Comparison of ENCODE assay signal across 12 mouse cellular contexts in genomic region chr12:24580996-24581683, GRCm38 (mm10). TPM values are rescaled to one million over a fixed set of nuclear protein-coding genes. Genes with fewer than 3 reads are reported as not detected.
DNase-seq lines count a peak whose midpoint lies in the region; ATAC-seq and TF ChIP-seq lines count a peak whose summit lies in the region.
"Had no signal": no experiment of that assay in that cellular context is flagged by ENCODE, and none has a peak within 500 bp of the region (broad histone marks: within the 10 kb centered on the region; RNA-seq: fewer than 3 reads in every experiment).

No protein-coding gene starts in this region.

- H3K9me3 ChIP-seq in erythroblast, embryonic 14.5 days (ENCODE audit: control insufficient read depth, low read length), result no peaks in the 10 kb centered on the region
- H3K9me3 ChIP-seq in liver, embryonic 13.5 days (replicated peaks), result no peaks in the 10 kb centered on the region
- H3K9me3 ChIP-seq: neural tube, embryonic 13.5 days had no signal

- no peaks in the 10 kb centered on the region for H3K27me3 ChIP-seq in erythroblast, embryonic 14.5 days (ENCODE audit: control insufficient read depth)
- no peaks in the 10 kb centered on the region for H3K27me3 ChIP-seq in liver, embryonic 13.5 days
- no peaks in the 10 kb centered on the region for H3K27me3 ChIP-seq in thymus, adult 2 months (ENCODE audit: control insufficient read depth, insufficient read depth, low read length)
- H3K27me3 ChIP-seq: neural tube, embryonic 13.5 days had no signal

- peaks cover 30% of the 10 kb centered on the region for H3K4me1 ChIP-seq in erythroblast, embryonic 14.5 days (ENCODE audit: control insufficient read depth)
- peaks cover 38% of the 10 kb centered on the region for H3K4me1 ChIP-seq in liver, embryonic 13.5 days (replicated peaks)
- no peaks in the 10 kb centered on the region for H3K4me1 ChIP-seq in thymus, adult 2 months (replicated peaks; ENCODE audit: control insufficient read depth, insufficient read depth, low read length)
- H3K4me1 ChIP-seq: neural tube, embryonic 13.5 days had no signal

- H3K4me2 ChIP-seq in liver, embryonic 13.5 days, result peak overlapping the region; percentile 50
- H3K4me2 ChIP-seq: neural tube, embryonic 13.5 days had no signal

- DNase-seq in right cerebral cortex, adult 2 months (ENCODE audit: low spot score in 2 of 2), result peak; percentile 46 to 57
- no peak for DNase-seq in right cerebral cortex, postnatal 36 days (ENCODE audit: low spot score in 2 of 2)
- DNase-seq in liver, embryonic 13.5 days, result peak; percentile 47
- DNase-seq in lung, postnatal 36 days, result no peak
- no peak for DNase-seq in thymus, adult 2 months
- DNase-seq: cerebellum, adult 11 months; heart, adult 2 months; kidney, postnatal 36 days had no signal

- no peak for TF ChIP-seq CTCF in thymus, adult 2 months (IDR thresholded peaks at IDR 0.05; ENCODE audit: borderline replicate concordance, control insufficient read depth, extremely low read depth, insufficient read depth, low read length, poor library complexity)

- peak overlapping the region; percentile 35 for H3K27ac ChIP-seq in liver, embryonic 13.5 days
- no peak overlapping the region for H3K27ac ChIP-seq in thymus, adult 2 months (ENCODE audit: control insufficient read depth, insufficient read depth, low read length)
- H3K27ac ChIP-seq: heart, adult 2 months; neural tube, embryonic 13.5 days had no signal

- 62% methylated on average over 14 of the region's 14 CpGs for WGBS in liver, embryonic 13.5 days (ENCODE audit: insufficient replicate concordance)
- 93% methylated on average over 14 of the region's 14 CpGs for WGBS in thymus, adult 2 months

- peaks cover 56% of the 10 kb centered on the region for H3K36me3 ChIP-seq in erythroblast, embryonic 14.5 days (ENCODE audit: control insufficient read depth)
- H3K36me3 ChIP-seq in liver, embryonic 13.5 days, result no peaks in the 10 kb centered on the region
- no peaks in the 10 kb centered on the region for H3K36me3 ChIP-seq in thymus, adult 2 months (ENCODE audit: control insufficient read depth, insufficient read depth, low read length)
- H3K36me3 ChIP-seq: neural tube, embryonic 13.5 days had no signal

- H3K4me3 ChIP-seq in erythroblast, embryonic 14.5 days (replicated peaks), result peak overlapping the region; percentile 31
- H3K4me3 ChIP-seq in liver, embryonic 13.5 days (replicated peaks), result no peak overlapping the region
- no peak overlapping the region for H3K4me3 ChIP-seq in thymus, adult 2 months (ENCODE audit: control insufficient read depth, insufficient read depth, low read length)
- H3K4me3 ChIP-seq: heart, adult 2 months; neural tube, embryonic 13.5 days had no signal

- ATAC-seq in erythroblast, adult 5-6 weeks (replicated peaks; ENCODE audit: low FRiP score, poor library complexity, severe bottlenecking), result no peak
- ATAC-seq in liver, embryonic 13.5 days (ENCODE audit: low read depth), result peak; percentile 86
- ATAC-seq in granulocyte monocyte progenitor cell, adult 5-6 weeks (replicated peaks; ENCODE audit: poor library complexity, severe bottlenecking), result no peak

- H3K9ac ChIP-seq in liver, embryonic 13.5 days, result peak overlapping the region; percentile 33; the same call in 1 of the 2 replicates
- H3K9ac ChIP-seq: neural tube, embryonic 13.5 days had no signal

- TF ChIP-seq POLR2A in thymus, adult 2 months (IDR thresholded peaks at IDR 0.05; ENCODE audit: control insufficient read depth, extremely low read depth, insufficient read depth, low read length, poor library complexity), result no peak

RNA-seq across cellular contexts. Expression of gene Grhl1, which starts 9.1 kb away (rescaled TPM):
- 0.04 and 0.08 TPM in 2 replicates for polyA plus RNA-seq in erythroblast, embryonic 14.5 days (2012)
- total RNA-seq in erythroblast, adult 5-6 weeks (2015; ENCODE audit: low replicate concordance), result 0.42 and 0.96 TPM in 2 replicates
- not detected in 2 replicates for total RNA-seq in erythroblast, adult 5-6 weeks (2017; ENCODE audit: low replicate concordance)
- 0.54 and 0.60 TPM in 2 replicates for polyA plus RNA-seq in liver, embryonic 13.5 days (2015; fragmentation: Nextera tagmentation; extraction: Ambion mirVana)
- polyA plus RNA-seq in thymus, adult 2 months (2012; rRNA removed), result 1.6 TPM in 2 replicates
- total RNA-seq in granulocyte monocyte progenitor cell, adult 5-6 weeks (2014; fragmentation: Nextera tagmentation), result 0.53 TPM in 1 of 2 replicates, not detected in the other
- 0.62 and 0.73 TPM in 2 replicates for total RNA-seq in granulocyte monocyte progenitor cell, adult 5-6 weeks (2017)

Comparison
In these comparisons a context has a peak if more than half of its experiments do, and no peak if none do; other contexts are left out.
1. DNase-seq: peak in right cerebral cortex, adult 2 months (2 of 2) and liver, embryonic 13.5 days (single experiment); none in right cerebral cortex, postnatal 36 days (0 of 2), lung, postnatal 36 days (single experiment) and thymus, adult 2 months (single experiment).